Mouse (Mus musculus) embryonic facial prominence, embryonic 12.5 days (tissue): Measurements from ENCODE around the gene Dlg4. TPM values are rescaled to one million over a fixed set of nuclear protein-coding genes. Genes with fewer than 3 reads are reported as not detected.

Source experiments
- ATAC-seq: fragments of 200-750 bp; cut with Nextera tagmentation; 2 replicates; pipeline ENCODE4 v1.8.0; 2017; ENCODE audit not compliant: insufficient number of reproducible peaks, insufficient read depth, low FRiP score, low TSS enrichment
- H3K27ac ChIP-seq: fragments of 300-500 bp; sonication (generic); 2 replicates; pipeline ENCODE4 v1.5.1; 2016; ENCODE audit warnings: mild to moderate bottlenecking
- H3K27me3 ChIP-seq: fragments of 300-500 bp; sonication (generic); 2 replicates; pipeline ENCODE4 v1.6.1; 2016; ENCODE audit warnings: mild to moderate bottlenecking, moderate library complexity
- H3K36me3 ChIP-seq: fragments of 300-500 bp; sonication (generic); 2 replicates; pipeline ENCODE4 v1.6.1; 2016; ENCODE audit warnings: mild to moderate bottlenecking
- H3K4me1 ChIP-seq: fragments of 300-500 bp; sonication (generic); 2 replicates; pipeline ENCODE4 v1.6.1; 2016
- H3K4me2 ChIP-seq: fragments of 300-500 bp; sonication (generic); replicated peaks from 2 replicates; pipeline ENCODE4 v1.6.1; 2016; ENCODE audit warnings: mild to moderate bottlenecking, moderate library complexity
- H3K4me3 ChIP-seq: fragments of 300-500 bp; sonication (generic); 2 replicates; pipeline ENCODE4 v1.5.1; 2016; ENCODE audit warnings: mild to moderate bottlenecking
- H3K9ac ChIP-seq: fragments of 300-500 bp; sonication (generic); 2 replicates; pipeline ENCODE4 v1.6.1; 2016; ENCODE audit warnings: mild to moderate bottlenecking, moderate library complexity
- H3K9me3 ChIP-seq: fragments of 300-500 bp; sonication (generic); 2 replicates; pipeline ENCODE4 v1.6.1; 2016; ENCODE audit warnings: mild to moderate bottlenecking, moderate library complexity
- WGBS: fragments of 180-500 bp; shearing (Covaris S2); methylation state at CpG from one replicate; pipeline ENCODE4 v1.1.7; 2016; 5-methylcytosine and 5-hydroxymethylcytosine counted together
- polyA plus RNA-seq: library from polyadenylated mRNA; unstranded; fragments of >200 nt; fragmentation: Nextera tagmentation; extraction: Ambion mirVana; gene quantifications from 2 replicates; pipeline ENCODE4 v1.2.1, GENCODE M21; 2016

Gene Dlg4
- polyA plus RNA-seq, 1 experiment from 2014 or later, result 12.6 TPM

- peaks cover 50% of the 10 kb centered on the region for H3K36me3 ChIP-seq
- no peaks in the 10 kb centered on the region for H3K27me3 ChIP-seq
- H3K4me1 ChIP-seq, result peaks cover 20% of the 10 kb centered on the region
- peak overlapping the region; percentile 78 for H3K4me2 ChIP-seq
- no peak for ATAC-seq
- peak overlapping the region; percentile 70; the same call in 1 of the 2 replicates for H3K27ac ChIP-seq
- WGBS, result 86% methylated on average over 4 of the region's 4 CpGs
- peak overlapping the region; percentile 99 for H3K9ac ChIP-seq
- peak overlapping the region; percentile 99 for H3K4me3 ChIP-seq
- no peaks in the 10 kb centered on the region for H3K9me3 ChIP-seq
Measured at GRCm38 (mm10) chr11:69983377-69983776, 33.4 kb upstream of the Dlg4 start.

GRCm38 (mm10) chr11:69984431-69984830, 32.3 kb upstream of the Dlg4 start:
- no peaks in the 10 kb centered on the region for H3K9me3 ChIP-seq
- no peaks in the 10 kb centered on the region for H3K27me3 ChIP-seq
- H3K27ac ChIP-seq, result no peak overlapping the region
- H3K4me2 ChIP-seq, result no peak overlapping the region
- peaks cover 55% of the 10 kb centered on the region for H3K36me3 ChIP-seq
- no peak overlapping the region for H3K9ac ChIP-seq
- ATAC-seq, result no peak
- H3K4me1 ChIP-seq, result peaks cover 18% of the 10 kb centered on the region
- no peak overlapping the region for H3K4me3 ChIP-seq
- WGBS, result 88% methylated on average over 8 of the region's 8 CpGs

- WGBS, result 95% methylated on average over 8 of the region's 8 CpGs
- no peaks in the 10 kb centered on the region for H3K9me3 ChIP-seq
- H3K9ac ChIP-seq, result peak overlapping the region; percentile 12; the same call in 1 of the 2 replicates
- H3K4me3 ChIP-seq, result peak overlapping the region; percentile 4; the same call in 1 of the 2 replicates
- peaks cover 8% of the 10 kb centered on the region for H3K4me1 ChIP-seq
- H3K27ac ChIP-seq, result 0 out of 2 replicates have a peak overlapping the region, but pooled peaks have one; percentile 25
- H3K4me2 ChIP-seq, result no peak overlapping the region
- no peak for ATAC-seq
- peaks cover 67% of the 10 kb centered on the region for H3K36me3 ChIP-seq
- no peaks in the 10 kb centered on the region for H3K27me3 ChIP-seq
Measured at GRCm38 (mm10) chr11:69989949-69990348, 26.8 kb upstream of the Dlg4 start.

- Histone ChIP-seq H3K36me3 (peaks cover 58% of the 10 kb centered on the region), H3K4me3 (peak within 1 kb of the TSS; percentile 77), H3K9me3 (no peaks in the 10 kb centered on the region), H3K4me2 (peak within 1 kb of the TSS; percentile 66), H3K9ac (peak within 1 kb of the TSS; percentile 87), H3K4me1 (peaks cover 8% of the 10 kb centered on the region), H3K27ac (peak within 1 kb of the TSS; percentile 88), H3K27me3 (no peaks in the 10 kb centered on the region)
- under 1% methylated on average over 40 of the region's 40 CpGs for WGBS
- ATAC-seq, result peak; percentile 58
Measured at GRCm38 (mm10) chr11:69990850-69991691, 25.7 kb upstream of the Dlg4 start, which contains the start of gene Gabarap. Gene Gabarap (plus strand): TSS chr11:69991143.

GRCm38 (mm10) chr11:69991711-69992110, 25.0 kb upstream of the Dlg4 start:
- Histone ChIP-seq H3K27ac (peak overlapping the region; percentile 88), H3K36me3 (peaks cover 51% of the 10 kb centered on the region)
- no peak for ATAC-seq

DNA sequence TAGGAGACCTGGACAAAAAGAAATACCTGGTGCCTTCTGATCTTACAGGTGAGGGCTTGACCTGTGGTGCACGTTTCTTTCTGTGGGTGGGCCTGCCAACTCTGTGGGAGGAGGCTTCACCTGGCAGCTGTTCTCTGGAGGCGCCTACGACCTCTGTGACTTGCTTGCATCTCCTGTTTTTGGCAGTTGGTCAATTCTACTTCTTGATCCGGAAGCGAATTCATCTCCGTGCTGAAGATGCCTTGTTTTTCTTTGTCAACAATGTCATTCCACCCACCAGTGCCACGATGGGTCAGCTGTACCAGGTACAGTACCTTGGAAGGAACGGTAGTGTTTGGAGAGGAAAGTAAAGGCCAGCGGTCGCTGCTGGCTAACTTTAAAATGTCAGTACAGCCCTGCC, 24.3 kb upstream of the Dlg4 start:
- H3K27me3 ChIP-seq, result no peaks in the 10 kb centered on the region
- H3K4me2 ChIP-seq, result peak overlapping the region; percentile 66
- peak overlapping the region; percentile 77 for H3K4me3 ChIP-seq
- 89% methylated on average over 10 of the region's 10 CpGs for WGBS
- ATAC-seq, result no peak
- H3K4me1 ChIP-seq, result peaks cover 9% of the 10 kb centered on the region
- no peaks in the 10 kb centered on the region for H3K9me3 ChIP-seq
- H3K27ac ChIP-seq, result no peak overlapping the region
- peak overlapping the region; percentile 87; the same call in 1 of the 2 replicates for H3K9ac ChIP-seq
- peaks cover 45% of the 10 kb centered on the region for H3K36me3 ChIP-seq

More at GRCm38 (mm10) chr11:69991711-69992110, 25.0 kb upstream of the Dlg4 start:
- Histone ChIP-seq H3K9ac (peak overlapping the region; percentile 87), H3K4me3 (peak overlapping the region; percentile 77), H3K4me1 (peaks cover 8% of the 10 kb centered on the region), H3K27me3 (no peaks in the 10 kb centered on the region), H3K4me2 (peak overlapping the region; percentile 66), H3K9me3 (no peaks in the 10 kb centered on the region)
- WGBS, result under 1% methylated on average over 15 of the region's 15 CpGs

DNA sequence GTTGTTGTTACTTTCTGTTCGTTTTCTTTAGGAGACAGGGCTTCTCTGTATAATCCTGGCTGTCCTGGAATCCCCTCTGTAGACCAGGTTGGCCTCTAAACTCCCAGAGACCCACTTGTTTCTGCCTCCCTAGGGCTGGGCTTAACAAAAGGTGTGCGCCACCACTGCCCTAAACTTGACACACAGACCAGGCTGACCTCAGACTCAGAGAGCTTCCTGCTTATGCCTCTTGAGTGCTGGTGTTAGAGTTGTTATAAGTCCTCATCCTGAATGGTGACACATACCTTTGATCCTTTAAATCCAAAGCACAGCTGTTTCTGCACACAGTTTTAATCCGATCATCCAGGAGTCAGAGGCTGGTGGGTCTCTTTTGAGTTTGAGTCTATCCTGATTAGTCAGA, 23.8 kb upstream of the Dlg4 start:
- no peaks in the 10 kb centered on the region for H3K9me3 ChIP-seq
- no peak overlapping the region for H3K27ac ChIP-seq
- peak overlapping the region; percentile 77; the same call in 1 of the 2 replicates for H3K4me3 ChIP-seq
- no peaks in the 10 kb centered on the region for H3K27me3 ChIP-seq
- H3K4me1 ChIP-seq, result peaks cover 15% of the 10 kb centered on the region
- no peak for ATAC-seq
- 0 out of 2 replicates have a peak overlapping the region, but pooled peaks have one; percentile 87 for H3K9ac ChIP-seq
- H3K36me3 ChIP-seq, result peaks cover 44% of the 10 kb centered on the region
- 97% methylated on average over 3 of the region's 3 CpGs for WGBS
- peak overlapping the region; percentile 66; the same call in 1 of the 2 replicates for H3K4me2 ChIP-seq

DNA sequence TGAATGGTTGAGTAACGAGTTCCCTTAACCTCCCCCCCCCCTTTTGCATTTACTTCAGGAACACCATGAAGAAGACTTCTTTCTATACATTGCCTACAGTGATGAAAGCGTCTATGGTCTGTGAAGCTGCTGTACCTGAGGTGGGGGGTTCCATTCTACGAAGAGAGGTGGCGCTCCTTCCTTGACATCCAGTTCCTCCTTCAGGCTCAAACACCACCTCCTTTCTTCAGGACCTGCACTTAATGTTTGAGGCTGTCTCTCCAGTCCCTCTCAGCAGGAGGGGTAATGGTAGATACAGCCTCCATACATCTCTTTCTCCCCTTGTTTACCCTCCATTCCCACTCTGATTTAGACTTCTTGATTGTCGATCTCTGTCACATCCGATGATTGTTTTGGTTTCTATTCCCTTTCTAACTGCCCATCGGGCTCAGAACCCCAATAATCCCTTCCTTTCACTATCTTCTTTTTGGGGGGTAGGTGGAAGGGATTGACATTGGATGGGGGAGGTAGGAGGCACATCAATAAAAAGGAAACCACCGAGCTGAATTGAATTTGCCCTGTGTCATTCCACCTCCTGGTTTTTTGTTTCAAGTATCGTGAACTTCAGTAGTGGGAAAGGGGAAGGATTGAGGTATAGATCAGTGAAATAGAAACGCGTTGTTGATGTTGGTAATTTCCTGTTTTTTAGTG, 22.2 kb upstream of the Dlg4 start:
- H3K27me3 ChIP-seq, result no peaks in the 10 kb centered on the region
- 85% methylated on average over 11 of the region's 11 CpGs for WGBS
- H3K27ac ChIP-seq, result 0 out of 2 replicates have a peak overlapping the region, but pooled peaks have one; percentile 23
- H3K36me3 ChIP-seq, result peaks cover 44% of the 10 kb centered on the region
- H3K4me3 ChIP-seq, result peak overlapping the region; percentile 81; the same call in 1 of the 2 replicates
- no peaks in the 10 kb centered on the region for H3K9me3 ChIP-seq
- peak overlapping the region; percentile 51 for H3K4me2 ChIP-seq
- no peak for ATAC-seq
- no peak overlapping the region for H3K9ac ChIP-seq
- H3K4me1 ChIP-seq, result peaks cover 19% of the 10 kb centered on the region

- Histone ChIP-seq H3K4me3 (peak within 1 kb of the TSS; percentile 81), H3K27ac (peak within 1 kb of the TSS; percentile 99), H3K4me1 (peaks cover 22% of the 10 kb centered on the region), H3K27me3 (no peaks in the 10 kb centered on the region), H3K9me3 (no peaks in the 10 kb centered on the region), H3K4me2 (peak within 1 kb of the TSS; percentile 51), H3K9ac (peak within 1 kb of the TSS; percentile 95), H3K36me3 (peaks cover 42% of the 10 kb centered on the region)
- peak; percentile 82 for ATAC-seq
- under 1% methylated on average over 36 of the region's 36 CpGs for WGBS
Measured at GRCm38 (mm10) chr11:69995391-69995960, 21.3 kb upstream of the Dlg4 start, which contains the start of gene Phf23. Gene Phf23 (plus strand): TSS chr11:69995777.

DNA sequence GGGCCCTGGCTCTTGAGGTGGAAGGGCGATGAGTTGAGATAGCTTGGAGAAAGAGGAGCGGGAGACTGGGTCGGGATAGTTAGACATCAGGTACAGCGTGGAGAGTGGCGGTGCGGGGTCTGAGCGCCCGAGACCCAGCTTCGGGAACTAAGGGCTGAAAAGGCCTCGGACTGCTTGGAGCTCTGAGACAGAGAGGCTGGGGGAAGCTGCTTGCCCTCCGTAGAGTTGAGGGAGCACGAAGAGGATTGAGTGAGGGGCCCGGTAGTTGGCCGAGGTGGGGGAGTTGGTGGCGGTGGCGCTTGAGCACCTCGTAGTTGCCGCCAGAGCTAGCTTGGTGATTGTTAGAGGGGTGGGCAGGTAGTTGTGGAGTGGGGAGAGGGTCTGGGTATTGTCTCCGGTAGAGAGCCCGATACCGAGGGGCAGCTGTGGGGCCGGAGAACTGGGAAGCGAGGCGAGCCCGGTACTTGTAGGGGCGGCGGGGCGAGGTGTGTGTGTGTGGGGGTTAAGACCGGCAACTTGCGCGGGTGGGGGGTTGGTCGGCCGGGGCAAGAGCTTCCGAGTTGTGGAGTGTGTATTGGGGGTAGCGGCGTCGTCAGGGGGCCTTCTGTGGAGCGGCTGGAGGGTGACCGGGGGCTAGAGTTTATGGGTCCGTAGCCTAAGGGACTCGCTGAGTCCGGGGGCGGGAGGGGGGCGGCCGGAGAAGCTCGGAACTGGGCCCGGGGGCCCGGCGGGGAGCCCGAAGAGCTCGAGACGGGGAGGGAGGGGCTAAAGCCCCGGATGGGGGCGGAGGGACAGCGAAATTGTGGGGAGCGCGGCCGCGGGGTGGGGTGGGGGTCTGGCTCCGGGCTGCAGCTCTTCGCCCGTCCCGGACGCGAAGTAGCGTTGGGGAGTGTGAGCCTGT, 20.3 kb upstream of the Dlg4 start:
- H3K4me1 ChIP-seq, result peaks cover 22% of the 10 kb centered on the region
- H3K36me3 ChIP-seq, result peaks cover 42% of the 10 kb centered on the region
- WGBS, result 1% methylated on average over 60 of the region's 66 CpGs
- peak; percentile 0; the same call in 1 of the 2 replicates for ATAC-seq
- H3K9me3 ChIP-seq, result no peaks in the 10 kb centered on the region
- peak overlapping the region; percentile 51 for H3K4me2 ChIP-seq
- peak overlapping the region; percentile 95 for H3K9ac ChIP-seq
- H3K4me3 ChIP-seq, result peak overlapping the region; percentile 81
- no peaks in the 10 kb centered on the region for H3K27me3 ChIP-seq
- H3K27ac ChIP-seq, result peak overlapping the region; percentile 99
